Mouse (Mus musculus): ENCODE data around the gene Adprm.

DNA sequence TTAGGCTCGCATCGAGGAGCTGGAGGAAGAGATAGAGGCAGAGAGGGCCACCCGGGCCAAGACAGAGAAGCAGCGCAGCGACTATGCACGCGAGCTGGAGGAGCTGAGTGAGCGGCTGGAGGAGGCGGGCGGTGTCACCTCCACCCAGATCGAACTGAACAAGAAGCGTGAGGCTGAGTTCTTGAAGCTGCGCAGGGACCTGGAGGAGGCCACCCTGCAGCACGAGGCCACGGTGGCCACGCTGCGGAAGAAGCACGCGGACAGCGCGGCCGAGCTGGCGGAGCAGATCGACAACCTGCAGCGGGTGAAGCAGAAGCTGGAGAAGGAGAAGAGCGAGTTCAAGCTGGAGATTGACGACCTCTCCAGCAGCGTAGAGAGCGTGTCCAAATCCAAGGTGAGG, 42.1 kb upstream of the Adprm start:
- TF ChIP-seq POLR2AphosphoS2 (IDR thresholded peaks at IDR 0.05; ENCODE audit: low read depth, low read length) (no peak), TBP (conservative IDR thresholded peaks at IDR 0.05; ENCODE audit: low read depth, low read length) (no peak), CTCF (conservative IDR thresholded peaks at IDR 0.05 in 1 of 2, IDR thresholded peaks at IDR 0.05 in 1 of 2; ENCODE audit: low read depth in 2 of 2, low read length in 2 of 2) (no peak)

All from CH12.LX (cell line).